Mouse (Mus musculus): ENCODE measurements at regions not wholly inside any gene's neighbourhood (a gene's known extent, or its start where the extent isn't known, plus 50 kb on each side); places are given as distances from the start of the nearest gene placed in this dataset.

DNA sequence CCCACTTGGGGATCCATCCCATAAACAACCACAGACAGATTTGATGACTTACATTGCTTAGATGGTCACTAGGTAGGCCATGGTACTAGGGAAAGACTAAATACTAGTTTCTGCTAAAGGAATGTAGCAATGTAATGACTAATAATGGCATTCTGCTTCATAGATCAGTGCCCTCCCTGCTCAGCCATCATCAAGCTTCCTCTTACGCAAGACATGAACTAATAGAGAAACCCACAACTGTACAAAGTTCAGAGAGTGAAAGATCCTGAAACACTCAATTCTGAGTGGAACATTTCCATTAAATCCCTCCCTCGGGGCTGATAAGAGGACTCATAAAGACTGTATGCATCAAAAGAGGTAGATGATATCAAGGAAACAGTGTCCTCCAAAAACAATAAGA, 198.4 kb upstream of the Speer4f2 start:
- TF ChIP-seq CTCF (IDR thresholded peaks at IDR 0.05; ENCODE audit: control insufficient read depth, insufficient read depth, insufficient read length), result no peak
- TF ChIP-seq USF1 (IDR thresholded peaks at IDR 0.05; ENCODE audit: low read depth), result no peak
- no peak for TF ChIP-seq MYOD1 (IDR thresholded peaks at IDR 0.05; ENCODE audit: control insufficient read depth, insufficient read length, low read depth)
- TF ChIP-seq MYOG (IDR thresholded peaks at IDR 0.05; ENCODE audit: control insufficient read depth, extremely low read depth, insufficient read length), result no peak
- no peak for TF ChIP-seq CEBPB (IDR thresholded peaks at IDR 0.05; ENCODE audit: low read depth)
